Mouse (Mus musculus): ENCODE measurements at regions not wholly inside any gene's neighbourhood (a gene's known extent, or its start where the extent isn't known, plus 50 kb on each side); places are given as distances from the start of the nearest gene placed in this dataset.

DNA sequence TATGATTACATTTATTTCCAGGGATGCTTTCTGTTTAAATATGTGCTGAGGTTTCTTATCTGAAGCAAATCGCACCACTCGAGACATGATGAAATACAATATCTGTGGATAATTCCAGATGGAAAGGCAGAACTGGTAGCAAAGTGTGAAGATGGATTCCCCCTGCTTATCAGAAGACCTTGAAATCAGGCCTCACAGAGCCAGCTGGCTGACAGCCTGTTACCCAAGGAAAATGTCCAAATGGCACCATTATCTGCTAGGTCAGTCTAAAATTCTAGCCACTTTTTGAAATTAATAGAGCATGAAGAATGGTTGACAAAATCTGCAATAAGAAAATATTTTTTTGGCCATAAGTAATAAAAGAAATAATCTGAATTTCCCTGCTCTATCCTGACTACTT, 438.5 kb downstream of the Grxcr1 start:
- no peak for TF ChIP-seq CTCF (IDR thresholded peaks at IDR 0.05; ENCODE audit: borderline replicate concordance, insufficient read depth, low read depth, low read length)
- TF ChIP-seq POLR2A (IDR thresholded peaks at IDR 0.05; ENCODE audit: borderline replicate concordance, insufficient read depth, low read length): no peak
